Mouse (Mus musculus) cerebral cortex, adult 2 months (tissue): ENCODE measurements around the gene Tubg1.

Source experiments
- WGBS: fragments of 180-500 bp; shearing (Covaris S2); methylation state at CpG from one replicate; pipeline ENCODE4 v1.1.7; 2018; 5-methylcytosine and 5-hydroxymethylcytosine counted together

The Tubg1 gene

DNA sequence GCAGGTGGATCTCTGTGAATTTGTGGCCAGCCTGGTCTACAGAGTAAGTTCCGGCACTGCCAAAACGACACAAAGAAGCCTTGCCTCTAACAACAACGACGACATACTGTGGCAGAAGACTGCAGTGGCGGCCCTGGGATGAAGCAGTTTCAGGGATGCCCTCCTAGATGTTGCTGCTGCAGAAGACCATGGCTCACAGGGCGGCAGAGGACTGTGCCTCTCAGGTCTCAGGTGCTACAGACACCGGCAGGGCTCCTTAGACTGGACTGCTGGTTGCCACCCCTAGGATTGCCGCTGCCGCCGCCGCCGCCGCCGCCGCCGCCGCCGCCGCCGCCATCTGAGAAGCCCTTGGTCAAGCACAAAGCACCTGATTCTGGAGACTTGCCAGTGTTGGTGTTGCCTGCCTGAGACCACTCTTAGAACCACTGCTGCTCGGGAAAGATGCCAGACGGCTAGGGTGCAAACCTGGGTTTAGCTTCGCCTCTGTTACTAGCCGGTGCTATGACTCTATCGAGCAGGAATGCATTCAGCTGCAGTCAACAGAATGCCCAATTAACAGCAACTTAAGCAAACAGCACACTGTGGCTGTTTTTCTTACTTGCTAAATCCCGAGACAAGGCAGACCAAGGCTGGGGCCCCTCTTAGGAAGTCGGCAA lies 20.6 kb downstream of the Tubg1 start:
- WGBS, result 17% methylated on average over 27 of the region's 27 CpGs

GRCm38 (mm10) chr11:101141088-101141487 lies 21.4 kb downstream of the Tubg1 start:
- 89% methylated on average over 8 of the region's 8 CpGs for WGBS

GRCm38 (mm10) chr11:101142215-101142967 lies 22.7 kb downstream of the Tubg1 start:
- WGBS, result 96% methylated on average over 10 of the region's 10 CpGs

DNA sequence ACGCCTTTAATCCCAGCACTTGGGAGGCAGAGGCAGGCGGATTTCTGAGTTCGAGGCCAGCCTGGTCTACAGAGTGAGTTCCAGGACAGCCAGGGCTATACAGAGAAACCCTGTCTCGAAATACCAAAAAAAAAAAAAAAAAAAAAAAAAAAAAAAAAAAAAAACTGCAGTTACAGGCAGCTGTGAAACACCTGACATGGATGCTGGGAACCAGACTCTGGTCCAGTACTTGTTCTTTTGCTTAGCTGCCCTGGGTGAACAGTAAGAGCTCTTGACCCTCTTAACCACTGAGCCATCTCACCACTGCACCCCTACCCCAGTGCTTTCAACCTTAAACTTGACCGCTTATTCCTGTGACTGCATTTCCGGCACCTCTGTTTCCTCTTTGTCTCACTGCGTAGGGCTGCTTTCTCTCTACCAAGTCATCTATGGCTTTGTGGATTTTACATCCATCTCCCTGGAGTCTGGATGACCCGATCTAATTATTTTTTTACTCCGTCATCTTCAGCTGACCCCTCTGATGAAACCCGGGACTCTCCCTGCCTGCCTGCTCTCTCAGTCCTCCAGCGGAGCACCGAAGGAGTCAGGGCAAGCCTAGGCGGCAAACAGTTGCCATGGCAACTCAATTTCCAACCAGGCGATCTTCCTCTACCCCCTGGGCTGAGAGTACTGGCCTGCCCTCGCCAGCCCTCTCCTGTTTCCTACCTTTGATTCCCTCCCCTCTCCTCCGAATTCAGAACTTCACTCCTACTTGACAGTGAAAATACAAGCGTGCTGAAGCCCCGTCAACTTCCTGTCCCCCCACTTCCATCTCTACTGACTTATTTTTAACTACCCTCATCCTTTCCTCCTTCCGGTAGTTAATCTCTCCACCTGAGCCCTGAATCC lies 23.8 kb downstream of the Tubg1 start:
- WGBS, result 24% methylated on average over 19 of the region's 19 CpGs

GRCm38 (mm10) chr11:101146377-101146776 lies 26.6 kb downstream of the Tubg1 start:
- WGBS, result 31% methylated on average over 10 of the region's 10 CpGs

GRCm38 (mm10) chr11:101148751-101149150 lies 29.0 kb downstream of the Tubg1 start:
- 82% methylated on average over 10 of the region's 10 CpGs for WGBS

DNA sequence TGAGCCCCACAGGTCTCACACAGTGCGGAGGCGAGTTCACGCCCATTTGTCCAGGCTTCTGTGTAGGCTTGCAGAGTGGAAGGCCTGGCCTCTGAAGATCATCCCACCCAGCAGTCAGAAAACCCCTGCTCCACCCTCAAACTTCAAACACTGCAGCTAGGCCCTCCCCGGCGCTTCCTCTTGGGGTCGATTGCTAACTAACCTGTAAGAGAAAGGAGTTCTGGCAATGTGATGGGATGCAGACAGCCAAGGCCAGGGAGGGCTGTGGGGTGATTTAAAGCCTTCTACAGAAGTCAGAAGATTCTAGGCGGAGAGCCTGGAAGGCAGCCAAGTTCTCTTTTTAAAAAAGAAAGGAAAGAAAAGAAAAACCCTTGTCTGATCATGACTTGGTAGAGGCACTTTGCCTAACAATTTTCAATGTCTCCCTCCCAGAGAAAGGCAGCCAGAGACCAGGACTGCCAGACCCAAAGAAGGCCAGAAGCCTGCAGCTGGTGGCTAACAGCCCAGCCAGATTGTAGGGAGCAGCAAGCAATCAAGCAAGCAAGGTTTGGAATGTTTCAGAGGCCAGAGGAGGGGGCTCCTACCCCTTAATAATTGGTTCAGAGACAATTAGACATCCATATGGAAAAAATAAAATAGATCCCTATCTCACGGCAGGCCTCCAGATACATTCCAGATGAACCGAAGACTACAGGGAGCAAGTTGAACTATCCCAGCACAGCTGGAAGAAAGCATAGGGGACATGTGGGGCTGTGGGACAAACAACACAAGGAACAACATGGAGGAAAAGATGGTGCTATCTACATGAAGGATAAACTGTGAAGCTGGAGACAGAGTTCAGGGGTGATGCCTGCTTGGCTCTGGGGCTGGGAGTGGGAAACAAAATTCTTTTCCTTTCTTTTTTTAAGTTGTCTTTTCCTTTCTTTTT lies 29.7 kb downstream of the Tubg1 start:
- WGBS, result 62% methylated on average over 9 of the region's 9 CpGs

GRCm38 (mm10) chr11:101151063-101151462 lies 31.3 kb downstream of the Tubg1 start:
- 57% methylated on average over 2 of the region's 2 CpGs for WGBS

GRCm38 (mm10) chr11:101152825-101153224 lies 33.1 kb downstream of the Tubg1 start:
- 73% methylated on average over 1 of the region's 1 CpGs for WGBS

- 74% methylated on average over 6 of the region's 6 CpGs for WGBS
Observed at GRCm38 (mm10) chr11:101155151-101155550, 35.4 kb downstream of the Tubg1 start.

DNA sequence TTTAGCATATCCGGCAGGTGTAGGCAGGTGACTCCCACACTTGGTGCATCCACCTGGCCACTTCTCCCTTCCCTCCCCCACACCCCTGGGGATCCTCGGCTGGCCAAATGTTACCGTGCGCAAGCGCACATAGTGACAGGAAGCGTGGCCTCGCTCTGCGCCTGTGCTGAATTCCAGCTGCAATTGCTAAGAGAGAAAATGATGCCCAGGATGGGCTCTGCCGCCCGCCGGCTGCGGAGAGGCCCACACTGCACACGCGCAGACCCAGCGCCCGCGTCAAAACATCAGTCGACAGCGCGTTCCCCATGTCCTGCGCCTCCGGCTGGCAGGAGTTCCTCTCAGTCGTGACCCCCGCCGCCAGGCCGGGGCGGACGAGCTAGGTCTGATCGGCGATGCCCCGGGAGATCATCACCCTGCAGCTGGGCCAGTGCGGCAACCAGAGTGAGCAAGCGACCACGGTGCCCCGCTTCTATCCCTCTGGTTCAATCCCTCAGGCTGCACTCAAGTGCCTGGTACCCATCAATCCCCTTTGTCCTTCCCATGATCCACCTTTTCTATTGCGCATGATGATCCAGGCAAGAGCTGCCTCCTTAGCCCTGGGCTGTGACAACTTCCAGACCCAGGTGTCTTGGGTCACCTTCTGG lies 36.1 kb downstream of the Tubg1 start, which contains the start of gene Tubg2:
Tubg2 (plus strand) TSS at position 180 of the 644 bp plus-strand sequence.
- 2% methylated on average over 36 of the region's 36 CpGs for whole genome bisulfite sequencing

GRCm38 (mm10) chr11:101160151-101160550 lies 40.4 kb downstream of the Tubg1 start:
- 79% methylated on average over 10 of the region's 10 CpGs for WGBS

GRCm38 (mm10) chr11:101160981-101161505 lies 41.3 kb downstream of the Tubg1 start:
- WGBS, result 77% methylated on average over 8 of the region's 8 CpGs

GRCm38 (mm10) chr11:101161551-101161950 lies 41.8 kb downstream of the Tubg1 start:
- WGBS, result 95% methylated on average over 15 of the region's 15 CpGs

DNA sequence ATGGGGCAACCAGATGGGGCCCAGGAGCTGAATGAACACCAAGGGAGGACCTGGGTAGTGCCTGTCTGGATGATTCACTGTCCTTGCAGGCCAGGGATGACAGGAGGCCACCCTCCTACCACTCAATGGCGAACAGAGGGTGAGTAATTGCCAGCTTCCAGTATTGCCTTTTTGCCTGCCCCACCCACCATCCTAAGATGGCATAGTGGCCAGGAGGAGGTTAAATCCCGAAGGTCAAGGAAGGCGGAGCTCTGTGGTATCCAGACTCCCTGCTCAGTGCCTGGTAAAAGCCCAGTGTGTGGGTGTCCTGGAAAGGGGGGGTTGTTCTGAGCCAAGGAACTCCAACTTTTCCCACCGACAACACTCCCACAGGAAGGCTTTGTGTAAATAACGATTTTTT lies 42.6 kb downstream of the Tubg1 start:
- WGBS, result 44% methylated on average over 5 of the region's 5 CpGs

DNA sequence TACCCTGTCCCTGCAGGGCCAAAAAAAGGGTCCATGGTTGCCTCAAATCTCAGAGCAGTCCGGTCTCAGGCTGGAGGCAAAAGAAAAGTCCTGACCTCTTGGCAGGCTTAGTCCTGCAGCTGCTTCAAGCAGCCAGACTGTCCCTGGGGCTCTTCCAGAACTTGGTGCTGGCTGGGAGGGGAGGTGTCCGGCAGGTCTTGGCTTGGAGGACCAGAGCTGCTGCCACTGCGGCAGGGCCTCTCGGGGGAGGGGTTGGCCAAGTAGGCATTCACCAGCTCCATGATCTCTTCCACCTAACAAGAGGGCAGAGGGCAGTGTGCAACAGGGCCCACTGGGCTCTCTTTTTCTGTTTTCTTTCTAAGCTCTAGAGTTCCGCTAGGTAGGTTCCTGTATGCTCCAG lies 43.0 kb downstream of the Tubg1 start:
- WGBS, result 49% methylated on average over 5 of the region's 5 CpGs

DNA sequence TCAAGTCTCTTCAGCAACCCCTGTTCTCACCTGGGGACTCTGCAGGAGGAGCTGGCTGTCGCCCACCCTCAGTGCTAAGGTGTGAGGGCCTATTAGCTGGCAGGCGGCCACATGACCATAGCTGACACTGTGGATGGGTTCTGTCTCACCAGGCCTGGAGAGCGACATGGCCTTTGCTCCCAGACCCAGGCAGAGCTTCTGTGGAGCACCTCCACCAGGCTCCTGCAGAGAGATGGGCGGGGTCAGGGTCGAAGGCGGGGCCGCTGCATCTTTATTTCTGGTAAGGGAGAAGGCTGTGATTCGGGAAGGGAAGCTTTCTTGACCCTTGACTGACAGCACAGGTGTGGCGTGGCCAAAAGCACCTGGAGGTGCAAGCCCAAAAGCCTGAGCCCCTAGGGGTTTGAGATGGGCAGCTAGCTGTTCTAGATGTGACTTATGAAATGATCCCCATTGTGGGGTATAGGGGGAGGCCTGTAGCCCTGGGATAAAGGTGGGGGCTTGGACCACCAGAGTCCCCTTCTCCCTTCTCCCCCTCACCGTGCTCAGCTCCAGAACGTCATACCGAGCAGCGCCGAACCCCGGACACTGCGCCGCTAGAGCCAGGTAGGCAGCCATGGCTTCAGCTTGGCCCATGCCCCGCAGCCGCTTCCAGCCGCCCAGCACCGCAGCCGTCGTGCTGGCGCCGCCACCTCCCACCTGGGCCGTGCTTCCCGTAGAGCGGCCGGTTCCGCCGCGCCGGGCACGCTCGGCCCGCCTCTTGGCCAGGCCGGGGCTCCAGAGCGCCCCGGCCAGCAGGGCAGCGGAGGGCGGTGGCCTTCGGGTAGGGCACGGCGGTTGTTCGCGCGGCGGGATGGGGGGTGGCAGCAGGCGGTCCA lies 44.0 kb downstream of the Tubg1 start:
- 63% methylated on average over 49 of the region's 49 CpGs for WGBS

DNA sequence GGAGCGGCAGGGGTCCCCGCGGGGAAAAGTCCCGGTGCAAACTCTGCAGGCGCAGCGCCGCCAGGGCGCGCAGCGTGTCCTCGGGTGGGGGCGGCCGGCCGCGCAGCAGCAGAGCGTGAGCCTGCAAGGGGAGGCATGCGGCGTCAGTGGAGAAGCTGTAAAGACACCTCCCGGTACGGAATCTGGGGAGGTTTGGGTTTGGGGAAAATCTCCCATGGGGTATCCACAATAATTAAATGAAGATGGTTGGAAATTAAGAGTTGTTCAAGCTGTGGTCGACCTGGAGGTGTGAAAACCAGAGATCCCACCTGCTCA lies 44.6 kb downstream of the Tubg1 start:
- 68% methylated on average over 21 of the region's 21 CpGs for whole genome bisulfite sequencing
